Mouse (Mus musculus) intestine, embryonic 16.5 days (tissue): ENCODE results near the gene Gmeb1. TPM values are rescaled to one million over a fixed set of nuclear protein-coding genes. Genes with fewer than 3 reads are reported as not detected.
"Not testable (repeated sequence)": the region's sequence is repeated elsewhere in the genome, so short reads cannot be mapped to it uniquely, and the experiment has no call there.

ENCODE experiments used
- ATAC-seq: fragments of 200-750 bp; cut with Nextera tagmentation; 2 replicates; pipeline ENCODE4 v1.8.0; 2017; ENCODE audit warnings: moderate TSS enrichment, moderate library complexity
- H3K27ac ChIP-seq: fragments of 300-500 bp; sonication (generic); 2 replicates; pipeline ENCODE4 v1.5.1; 2014; ENCODE audit warnings: mild to moderate bottlenecking, low read length
- H3K27me3 ChIP-seq: fragments of 300-500 bp; sonication (generic); replicated peaks from 2 replicates; pipeline ENCODE4 v1.6.1; 2014; ENCODE audit warnings: low read length, control low read depth, mixed read lengths; ENCODE audit not compliant: control insufficient read depth, insufficient read depth
- H3K36me3 ChIP-seq: fragments of 300-500 bp; sonication (generic); 2 replicates; pipeline ENCODE4 v1.6.1; 2014; ENCODE audit warnings: low read length, control low read depth; ENCODE audit not compliant: control insufficient read depth, insufficient read depth
- H3K4me1 ChIP-seq: fragments of 300-500 bp; sonication (generic); 2 replicates; pipeline ENCODE4 v1.6.1; 2014; ENCODE audit warnings: low read length, control low read depth, mixed read lengths; ENCODE audit not compliant: control insufficient read depth, insufficient read depth
- H3K4me2 ChIP-seq: fragments of 300-500 bp; sonication (generic); 2 replicates; pipeline ENCODE4 v1.6.1; 2014; ENCODE audit warnings: low read depth, low read length, control low read depth
- H3K4me3 ChIP-seq: fragments of 300-500 bp; sonication (generic); 2 replicates; pipeline ENCODE4 v1.5.1; 2014; ENCODE audit warnings: mild to moderate bottlenecking, low read length
- H3K9ac ChIP-seq: fragments of 300-500 bp; sonication (generic); 2 replicates; pipeline ENCODE4 v1.6.1; 2014; ENCODE audit warnings: low read depth, low read length
- H3K9me3 ChIP-seq: fragments of 300-500 bp; sonication (generic); 2 replicates; pipeline ENCODE4 v1.6.1; 2016; ENCODE audit warnings: low read length, control low read depth; ENCODE audit not compliant: control insufficient read depth
- WGBS: fragments of 180-500 bp; shearing (Covaris S2); extraction: QIAGEN DNeasy Blood & Tissue Kit; methylation state at CpG from one replicate; pipeline ENCODE4 v1.1.7; 2014; 5-methylcytosine and 5-hydroxymethylcytosine counted together
- polyA plus RNA-seq: library from polyadenylated mRNA; unstranded; fragments of >200 nt; fragmentation: Nextera tagmentation; extraction: Ambion mirVana; gene quantifications from 2 replicates; pipeline ENCODE4 v1.2.1, GENCODE M21; 2015

Gene Gmeb1
- polyA plus RNA-seq = 25.9 and 30.2 TPM in 2 replicates

- 15% methylated on average over 36 of the region's 49 CpGs for whole genome bisulfite sequencing
- peak within 1 kb of the TSS; percentile 97 for H3K9ac ChIP-seq
- no peaks in the 10 kb centered on the region for H3K36me3 ChIP-seq
Observed at GRCm38 (mm10) chr4:132261514-132262357, at the start of gene Gmeb1. Gene Gmeb1, minus strand, starts transcription at chr4:132261602.

GRCm38 (mm10) chr4:132309849-132310472, 48.6 kb upstream of the Gmeb1 start:
- Histone ChIP-seq H3K4me1 (peaks cover 5% of the 10 kb centered on the region), H3K4me2 (peak overlapping the region; percentile 88), H3K36me3 (peaks cover 18% of the 10 kb centered on the region; the same call in 1 of the 2 replicates), H3K27me3 (no peaks in the 10 kb centered on the region), H3K27ac (peak overlapping the region; percentile 94), H3K4me3 (peak overlapping the region; percentile 78), H3K9me3 (no peaks in the 10 kb centered on the region), H3K9ac (peak overlapping the region; percentile 85)
- 30% methylated on average over 10 of the region's 10 CpGs for WGBS
- ATAC-seq = peak; percentile 65

More at GRCm38 (mm10) chr4:132261514-132262357, at the start of gene Gmeb1:
- Histone ChIP-seq H3K4me3 (peak within 1 kb of the TSS; percentile 85), H3K9me3 (no peaks in the 10 kb centered on the region), H3K4me1 (peaks cover 10% of the 10 kb centered on the region), H3K27me3 (no peaks in the 10 kb centered on the region), H3K27ac (peak within 1 kb of the TSS; percentile 95), H3K4me2 (peak within 1 kb of the TSS; percentile 77)
- ATAC-seq = peak; percentile 89

- no peak for ATAC-seq
- H3K9ac ChIP-seq = peak overlapping the region; percentile 85
- no peaks in the 10 kb centered on the region for H3K9me3 ChIP-seq
- peak overlapping the region; percentile 94 for H3K27ac ChIP-seq
- no peaks in the 10 kb centered on the region for H3K27me3 ChIP-seq
- peak overlapping the region; percentile 88 for H3K4me2 ChIP-seq
- peak overlapping the region; percentile 78 for H3K4me3 ChIP-seq
- 1% methylated on average over 15 of the region's 15 CpGs for WGBS
- peaks cover 5% of the 10 kb centered on the region for H3K4me1 ChIP-seq
- H3K36me3 ChIP-seq = peaks cover 18% of the 10 kb centered on the region; the same call in 1 of the 2 replicates
Observed at GRCm38 (mm10) chr4:132309140-132309848, 47.9 kb upstream of the Gmeb1 start.

DNA sequence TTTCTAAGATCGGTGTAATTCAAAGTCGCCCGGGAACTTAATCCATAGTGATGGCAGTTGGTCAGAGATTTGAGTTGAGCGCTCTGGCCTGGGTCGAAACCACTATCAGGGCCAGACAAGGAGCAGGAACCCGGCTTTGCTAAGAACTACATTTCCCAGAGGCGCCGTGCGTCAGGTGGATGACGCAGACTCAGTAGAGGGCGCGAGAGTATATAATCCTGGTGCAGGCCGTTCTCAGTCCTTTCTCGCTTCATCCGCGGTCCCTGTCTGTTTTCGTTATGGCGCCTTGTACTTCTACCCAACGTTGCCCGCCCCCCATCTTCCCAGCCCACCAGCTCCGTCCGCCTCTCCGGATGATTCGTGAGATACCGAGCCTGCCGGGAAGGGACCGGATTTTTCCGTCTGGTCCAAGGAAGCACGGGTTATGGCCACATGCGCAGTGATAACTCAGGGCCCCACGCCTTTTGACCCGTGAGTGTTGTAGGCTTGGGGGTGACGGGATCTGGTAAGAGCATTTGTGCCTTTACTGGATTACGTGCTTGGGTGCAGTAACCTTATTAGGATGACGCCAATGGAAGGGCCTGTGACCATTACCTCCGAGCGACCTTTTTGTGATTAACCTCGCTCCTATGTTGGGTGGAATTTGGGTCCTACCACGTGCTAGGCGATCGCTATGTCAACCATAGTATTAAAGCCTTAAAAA, 47.2 kb upstream of the Gmeb1 start:
- ATAC-seq = peak; percentile 86
- peak overlapping the region; percentile 88 for H3K4me2 ChIP-seq
- H3K9me3 ChIP-seq = no peaks in the 10 kb centered on the region
- no peaks in the 10 kb centered on the region for H3K27me3 ChIP-seq
- H3K36me3 ChIP-seq = peaks cover 18% of the 10 kb centered on the region; the same call in 1 of the 2 replicates
- H3K4me1 ChIP-seq = peaks cover 5% of the 10 kb centered on the region
- H3K4me3 ChIP-seq = peak overlapping the region; percentile 78
- under 1% methylated on average over 41 of the region's 41 CpGs for WGBS
- peak overlapping the region; percentile 85 for H3K9ac ChIP-seq
- peak overlapping the region; percentile 94 for H3K27ac ChIP-seq

DNA sequence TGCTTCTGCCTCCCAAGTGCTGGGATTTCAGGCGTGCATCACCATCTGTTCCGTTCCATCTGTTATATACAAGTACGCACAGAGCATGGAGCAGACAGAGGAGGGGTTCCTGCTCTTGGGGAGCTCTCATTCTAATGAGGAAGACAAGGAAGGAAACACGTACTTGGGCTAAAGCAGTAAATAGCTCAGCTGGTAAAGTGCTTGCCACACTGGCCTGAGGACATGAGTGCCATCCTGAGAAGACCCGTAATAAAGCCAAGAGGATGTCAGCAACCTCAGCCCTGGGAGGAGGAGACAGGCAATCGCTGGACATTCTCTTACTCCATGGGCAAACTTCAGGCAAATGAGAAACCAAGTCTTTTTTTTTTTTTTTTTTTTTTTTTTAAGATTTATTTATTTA, 44.6 kb upstream of the Gmeb1 start:
- Histone ChIP-seq H3K27ac (no peak overlapping the region; the same call in 1 of the 2 replicates), H3K9ac (no peak overlapping the region), H3K4me1 (peaks cover 11% of the 10 kb centered on the region), H3K9me3 (no peaks in the 10 kb centered on the region), H3K4me3 (no peak overlapping the region), H3K36me3 (peaks cover 11% of the 10 kb centered on the region; the same call in 1 of the 2 replicates), H3K4me2 (no peak overlapping the region), H3K27me3 (no peaks in the 10 kb centered on the region)
- 69% methylated on average over 6 of the region's 6 CpGs for WGBS
- ATAC-seq = no peak

DNA sequence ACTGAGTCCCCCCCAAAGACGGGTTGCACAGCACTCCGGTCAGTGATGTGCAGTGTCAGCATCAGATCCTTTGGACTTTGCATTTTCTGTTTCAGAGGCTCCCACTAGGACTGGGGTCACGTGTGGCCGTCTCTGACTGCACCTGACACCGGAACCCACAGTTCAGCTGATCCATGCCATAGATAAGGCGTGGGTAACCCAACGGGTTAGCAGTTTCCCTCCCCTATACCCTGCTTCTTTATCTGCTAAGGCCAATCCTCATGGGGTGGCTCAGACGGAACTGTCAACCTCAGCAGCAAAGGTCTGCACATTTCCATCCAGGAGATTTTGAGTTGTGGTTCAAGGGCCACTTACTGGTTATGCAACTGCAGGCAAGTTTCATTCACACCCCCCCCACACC, 43.9 kb upstream of the Gmeb1 start:
- H3K4me3 ChIP-seq = no peak overlapping the region
- H3K27ac ChIP-seq = 0 out of 2 replicates have a peak overlapping the region, but pooled peaks have one; percentile 43
- WGBS = 75% methylated on average over 8 of the region's 8 CpGs
- H3K4me2 ChIP-seq = no peak overlapping the region
- H3K4me1 ChIP-seq = peaks cover 11% of the 10 kb centered on the region
- no peak overlapping the region for H3K9ac ChIP-seq
- H3K27me3 ChIP-seq = no peaks in the 10 kb centered on the region
- H3K36me3 ChIP-seq = peaks cover 5% of the 10 kb centered on the region; the same call in 1 of the 2 replicates
- peak; percentile 22 for ATAC-seq
- no peaks in the 10 kb centered on the region for H3K9me3 ChIP-seq

DNA sequence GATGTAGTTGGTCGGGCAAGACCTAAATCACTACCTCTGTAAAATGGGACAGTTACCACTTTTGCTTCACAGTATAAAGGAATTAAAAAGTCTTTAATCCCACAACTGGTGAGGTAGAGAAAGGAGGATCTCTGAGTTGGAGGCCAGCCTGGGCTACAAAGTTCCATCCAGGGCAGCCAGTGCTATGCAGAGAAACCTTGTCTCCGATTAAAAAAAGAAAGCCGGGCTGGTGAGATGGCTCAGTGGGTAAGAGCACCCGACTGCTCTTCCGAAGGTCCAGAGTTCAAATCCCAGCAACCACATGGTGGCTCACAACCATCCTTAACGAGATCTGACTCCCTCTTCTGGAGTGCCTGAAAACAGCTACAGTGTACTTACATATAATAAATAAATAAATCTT, 42.1 kb upstream of the Gmeb1 start:
- not testable (repeated sequence) for H3K27ac ChIP-seq, H3K36me3 ChIP-seq, H3K27me3 ChIP-seq, H3K9me3 ChIP-seq, H3K4me1 ChIP-seq, ATAC-seq
- 41% methylated on average over 6 of the region's 6 CpGs for WGBS
- Histone ChIP-seq H3K4me2 (peak overlapping the region; percentile 78), H3K4me3 (peak overlapping the region; percentile 60), H3K9ac (peak overlapping the region; percentile 77)

- WGBS = 2% methylated on average over 31 of the region's 31 CpGs
- Histone ChIP-seq H3K27ac (peak within 1 kb of the TSS; percentile 59; the same call in 1 of the 2 replicates), H3K4me1 (peaks cover 5% of the 10 kb centered on the region)
Observed at GRCm38 (mm10) chr4:132302939-132303479, 41.6 kb upstream of the Gmeb1 start, which contains the start of gene Rab42. Gene Rab42, minus strand, starts transcription at chr4:132303385.

More at GRCm38 (mm10) chr4:132302939-132303479, 41.6 kb upstream of the Gmeb1 start, which contains the start of gene Rab42:
- H3K36me3 ChIP-seq = no peaks in the 10 kb centered on the region
- H3K27me3 ChIP-seq = no peaks in the 10 kb centered on the region
- H3K9me3 ChIP-seq = no peaks in the 10 kb centered on the region
- ATAC-seq = peak; percentile 72
- H3K9ac ChIP-seq = peak within 1 kb of the TSS; percentile 77
- H3K4me2 ChIP-seq = peak within 1 kb of the TSS; percentile 78
- peak within 1 kb of the TSS; percentile 60 for H3K4me3 ChIP-seq
